Mouse (Mus musculus) CH12.LX (cell line): ENCODE measurements around the gene Neurl1a. TPM values are rescaled to one million over a fixed set of nuclear protein-coding genes. Genes with fewer than 3 reads are reported as not detected.

Experiments used
- DNase-seq: peaks from one replicate; pipeline ENCODE4 v3.0.0-alpha.2; 2013; ENCODE audit errors: extremely low read depth
- H3K27ac ChIP-seq: 2 replicates; pipeline ENCODE4 v1.5.1; 2012; ENCODE audit warnings: low read depth, mild to moderate bottlenecking, control low read depth, moderate library complexity; ENCODE audit not compliant: insufficient read depth
- H3K27me3 ChIP-seq: replicated peaks from 2 replicates; pipeline ENCODE3; 2012; ENCODE audit warnings: inconsistent platforms
- H3K36me3 ChIP-seq, 2 experiments: replicated peaks in 1 of 2; 2 replicates each; pipeline versions ENCODE3 to v1.6.1; 2012; ENCODE audit warnings: inconsistent platforms in 1 of 2, low read length in 1 of 2, mild to moderate bottlenecking in 1 of 2, mixed read lengths in 1 of 2, moderate library complexity in 1 of 2; ENCODE audit not compliant: control insufficient read depth in 1 of 2, insufficient read depth in 1 of 2
- H3K4me1 ChIP-seq, 2 experiments: 2 replicates each; pipeline ENCODE4 v1.6.1; 2012; ENCODE audit warnings: inconsistent platforms in 1 of 2, moderate library complexity in 1 of 2; ENCODE audit not compliant: insufficient read depth in 2 of 2, control insufficient read depth in 1 of 2
- H3K4me2 ChIP-seq: 2 replicates; pipeline ENCODE4 v1.6.1; 2012; ENCODE audit warnings: low read depth, mild to moderate bottlenecking, control low read depth; ENCODE audit not compliant: poor library complexity, insufficient read depth, severe bottlenecking
- H3K4me3 ChIP-seq, 3 experiments: fragments of 150-350 bp in 1 of 3; sonication (generic) in 1 of 3; replicated peaks in 1 of 3; 2 replicates each; pipeline versions ENCODE3 to v1.5.1; 2011 to 2012; ENCODE audit warnings: low read depth in 2 of 3, low read length in 2 of 3, mild to moderate bottlenecking in 2 of 3, moderate library complexity in 2 of 3, control low read depth in 1 of 3, improper control_type of control experiment in 1 of 3, inconsistent platforms in 1 of 3, mixed read lengths in 1 of 3; ENCODE audit not compliant: poor library complexity in 1 of 3
- H3K79me2 ChIP-seq: replicated peaks from 2 replicates; pipeline ENCODE4 v1.6.1; 2012; ENCODE audit warnings: mild to moderate bottlenecking, moderate library complexity; ENCODE audit not compliant: control insufficient read depth, poor library complexity, insufficient read depth, severe bottlenecking; ENCODE audit errors: extremely low read depth
- H3K9ac ChIP-seq: 2 replicates; pipeline ENCODE4 v1.6.1; 2012; ENCODE audit warnings: low read depth, mild to moderate bottlenecking, control low read depth, moderate library complexity; ENCODE audit not compliant: insufficient read depth
- H3K9me3 ChIP-seq: replicated peaks from 2 replicates; pipeline ENCODE3; 2012; ENCODE audit warnings: low read length, inconsistent platforms, mixed read lengths
- CHD1 ChIP-seq: IDR thresholded peaks from 2 replicates; pipeline ENCODE4 v1.6.1; 2012; ENCODE audit warnings: low read depth, low read length, improper control_type of control experiment, inconsistent platforms
- CTCF ChIP-seq, 2 experiments: IDR thresholded peaks in 1 of 2; conservative IDR thresholded peaks in 1 of 2; 2 replicates each; pipeline ENCODE4 v1.5.1; 2011 to 2012; ENCODE audit warnings: low read depth in 2 of 2, low read length in 2 of 2, improper control_type of control experiment in 1 of 2, inconsistent platforms in 1 of 2, mild to moderate bottlenecking in 1 of 2, moderate library complexity in 1 of 2
- E2F4 ChIP-seq: IDR thresholded peaks from 2 replicates; pipeline ENCODE4 v1.6.1; 2011; ENCODE audit warnings: low read depth, low read length, improper control_type of control experiment; ENCODE audit not compliant: insufficient replicate concordance
- EP300 ChIP-seq: IDR thresholded peaks from 2 replicates; pipeline ENCODE4 v1.6.1; 2011; ENCODE audit warnings: low read length, improper control_type of control experiment
- ETS1 ChIP-seq: conservative IDR thresholded peaks from 2 replicates; pipeline ENCODE4 v1.6.1; 2012; ENCODE audit warnings: low read depth, mild to moderate bottlenecking, inconsistent platforms, low read length, improper control_type of control experiment, moderate library complexity
- GABPA ChIP-seq: IDR thresholded peaks from 2 replicates; pipeline ENCODE4 v1.6.1; 2012; ENCODE audit warnings: low read depth, low read length, improper control_type of control experiment, inconsistent platforms; ENCODE audit not compliant: insufficient replicate concordance
- HCFC1 ChIP-seq: IDR thresholded peaks from 2 replicates; pipeline ENCODE4 v1.6.1; 2012; ENCODE audit warnings: low read depth, mild to moderate bottlenecking, inconsistent platforms, low read length, improper control_type of control experiment
- IRF4 ChIP-seq: IDR thresholded peaks from 2 replicates; pipeline ENCODE4 v1.6.1; 2014; ENCODE audit warnings: low read depth, mild to moderate bottlenecking, inconsistent platforms, low read length, improper control_type of control experiment
- JUND ChIP-seq: conservative IDR thresholded peaks from 2 replicates; pipeline ENCODE4 v1.6.1; 2011; ENCODE audit warnings: low read depth, low read length, improper control_type of control experiment
- MAFK ChIP-seq: IDR thresholded peaks from 2 replicates; pipeline ENCODE4 v1.6.1; 2011; ENCODE audit warnings: low read length, improper control_type of control experiment; ENCODE audit not compliant: insufficient replicate concordance
- MAX ChIP-seq: IDR thresholded peaks from 2 replicates; pipeline ENCODE4 v1.6.1; 2011; ENCODE audit warnings: low read length, improper control_type of control experiment
- MAZ ChIP-seq: IDR thresholded peaks from 2 replicates; pipeline ENCODE4 v1.6.1; 2012; ENCODE audit warnings: low read depth, mild to moderate bottlenecking, inconsistent platforms, low read length, improper control_type of control experiment, moderate library complexity
- MYC ChIP-seq: IDR thresholded peaks from 2 replicates; pipeline ENCODE4 v1.6.1; 2011; ENCODE audit warnings: low read depth, mild to moderate bottlenecking, improper control_type of control experiment, low read length
- NELFE ChIP-seq: IDR thresholded peaks from 2 replicates; pipeline ENCODE4 v1.6.1; 2011; ENCODE audit warnings: low read depth, low read length, improper control_type of control experiment
- NRF1 ChIP-seq: IDR thresholded peaks from 2 replicates; pipeline ENCODE4 v1.6.1; 2014; ENCODE audit warnings: low read depth, mild to moderate bottlenecking, inconsistent platforms, low read length, improper control_type of control experiment, moderate library complexity
- PAX5 ChIP-seq: IDR thresholded peaks from 2 replicates; pipeline ENCODE4 v1.6.1; 2012; ENCODE audit warnings: low read length, inconsistent platforms, mixed read lengths
- POLR2AphosphoS2 ChIP-seq: IDR thresholded peaks from 2 replicates; pipeline ENCODE4 v1.6.1; 2011; ENCODE audit warnings: low read depth, low read length, improper control_type of control experiment
- RCOR1 ChIP-seq: conservative IDR thresholded peaks from 2 replicates; pipeline ENCODE4 v1.6.1; 2012; ENCODE audit warnings: low read depth, mild to moderate bottlenecking, inconsistent platforms, low read length, improper control_type of control experiment
- SMC3 ChIP-seq: IDR thresholded peaks from 2 replicates; pipeline ENCODE4 v1.6.1; 2011; ENCODE audit warnings: low read depth, low read length, improper control_type of control experiment
- TBP ChIP-seq: conservative IDR thresholded peaks from 2 replicates; pipeline ENCODE4 v1.6.1; 2011; ENCODE audit warnings: low read depth, low read length, improper control_type of control experiment
- TCF12 ChIP-seq: IDR thresholded peaks from 2 replicates; pipeline ENCODE4 v1.6.1; 2014; ENCODE audit warnings: low read depth, mild to moderate bottlenecking, inconsistent platforms, low read length, improper control_type of control experiment
- UBTF ChIP-seq: IDR thresholded peaks from 2 replicates; pipeline ENCODE4 v1.6.1; 2012; ENCODE audit warnings: low read depth, mild to moderate bottlenecking, inconsistent platforms, low read length, improper control_type of control experiment, moderate library complexity
- USF1 ChIP-seq: IDR thresholded peaks from 2 replicates; pipeline ENCODE4 v1.6.1; 2014; ENCODE audit warnings: low read depth, mild to moderate bottlenecking, inconsistent platforms, low read length, improper control_type of control experiment
- USF2 ChIP-seq: conservative IDR thresholded peaks from 2 replicates; pipeline ENCODE4 v1.6.1; 2011; ENCODE audit warnings: low read depth, low read length, improper control_type of control experiment
- dilution Hi-C: fragments of 300-500 bp; cut with MboI; formaldehyde crosslinking; loops from 2 replicates; pipeline ENCODE4 v1.14.3; 2020; ENCODE audit warnings: low sequenced_read_pairs; ENCODE audit not compliant: extremely low pct_unique_long_range_greater_than_20kb, extremely low pct_ligation_motif_present
- in situ Hi-C: fragments of 300-500 bp; cut with MboI; formaldehyde crosslinking; loops from 3 replicates; pipeline ENCODE4 v1.14.3; 2019; ENCODE audit warnings: low sequenced_read_pairs, low pct_ligation_motif_present, low pct_unique_long_range_greater_than_20kb, mixed read lengths
- polyA plus RNA-seq: library from polyadenylated mRNA; unstranded; fragments of >175 nt; gene quantifications from 2 replicates; pipeline ENCODE4 v1.2.1, GENCODE M21; 2012; ENCODE audit warnings: low read depth; ENCODE audit not compliant: insufficient read length
- total RNA-seq, 2 experiments: library from RNA; depleted of rRNA; stranded (reverse); fragments of 300-350 nt in 1 of 2; fragments of >200 nt in 1 of 2; gene quantifications; 2 replicates each; pipeline ENCODE4 v1.2.3; 2012 to 2014

The Neurl1a gene
- total and polyA plus RNA-seq, 3 experiments = 0.05 to 0.13 TPM; not detected in 1

DNA sequence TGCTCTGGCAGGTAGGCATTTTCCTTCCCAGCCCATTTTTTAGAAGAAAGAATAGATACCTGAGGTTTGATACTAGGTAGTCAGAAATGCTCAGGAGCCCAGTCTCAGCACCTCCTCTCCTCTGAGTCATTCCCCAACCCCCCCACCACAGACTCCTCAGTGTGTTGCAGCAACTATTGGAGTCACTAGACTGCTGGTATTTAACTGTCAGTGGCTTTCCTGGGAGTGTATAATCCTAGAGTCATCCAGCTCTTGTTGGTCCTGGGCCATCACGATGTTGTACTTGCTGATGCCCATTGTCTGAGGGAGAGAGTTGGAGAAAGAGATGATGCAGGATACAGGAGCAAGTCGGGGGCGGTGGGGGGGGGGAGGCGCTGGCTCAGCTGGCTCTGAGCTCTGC, 42.4 kb downstream of the Neurl1a start:
- peaks cover 20 to 40% of the 10 kb centered on the region in 2 experiments for H3K4me1 ChIP-seq
- no peak overlapping the region for H3K9ac ChIP-seq
- no peaks in the 10 kb centered on the region for H3K79me2 ChIP-seq
- no peak overlapping the region for H3K27ac ChIP-seq
- dilution Hi-C loops (no loop called here), in situ Hi-C loops (no loop called here)
- no peaks in the 10 kb centered on the region for H3K36me3 ChIP-seq
- DNase-seq = no peak
- H3K4me2 ChIP-seq = no peak overlapping the region
- H3K9me3 ChIP-seq = no peaks in the 10 kb centered on the region
- H3K4me3 ChIP-seq = no peak overlapping the region
- no peak for TF ChIP-seq TBP
- H3K27me3 ChIP-seq = no peaks in the 10 kb centered on the region

DNA sequence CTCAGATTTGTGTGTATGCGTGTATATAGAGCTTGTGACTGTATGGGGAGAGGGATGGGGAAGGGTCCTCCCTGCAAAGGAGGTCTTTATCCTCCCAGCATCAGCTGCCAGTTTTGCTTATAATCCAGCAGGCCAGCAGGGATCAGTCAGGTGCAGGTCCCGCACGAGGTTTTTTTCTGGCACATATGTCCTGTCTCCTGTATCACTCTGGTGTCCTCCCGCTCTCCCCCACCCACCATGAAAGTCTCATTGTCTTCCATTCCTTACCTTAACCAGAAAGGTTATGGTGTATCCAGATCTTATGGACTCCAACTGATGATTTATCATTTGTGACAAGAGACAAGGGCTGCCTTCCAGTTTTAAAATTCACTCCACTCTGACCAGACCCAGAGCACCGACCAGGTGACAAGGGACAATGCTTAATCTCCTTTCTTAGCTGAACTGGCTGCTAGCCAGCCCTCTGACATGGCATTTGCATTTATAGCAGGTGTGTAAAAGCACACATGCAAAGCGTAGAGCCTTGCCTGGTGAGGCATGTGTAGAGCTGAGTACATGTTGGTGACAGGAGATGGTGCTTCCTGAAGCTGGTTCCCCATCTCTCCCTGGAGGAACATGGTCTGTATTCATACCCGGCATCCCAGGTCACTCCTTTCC, 43.0 kb downstream of the Neurl1a start:
- dilution Hi-C loops = no loop called here
- no peaks in the 10 kb centered on the region for H3K79me2 ChIP-seq
- TF ChIP-seq MAX (no peak), HCFC1 (no peak), EP300 (no peak), CTCF (conservative IDR thresholded peaks at IDR 0.05 in 1 of 2, IDR thresholded peaks at IDR 0.05 in 1 of 2; ENCODE audit: low read depth in 2 of 2, low read length in 2 of 2) (no peak), RCOR1 (no peak), ETS1 (no peak), MAFK (no peak), UBTF (no peak), IRF4 (no peak), SMC3 (no peak), CHD1 (no peak), JUND (no peak)
- H3K4me3 ChIP-seq = no peak overlapping the region
- no peaks in the 10 kb centered on the region for H3K9me3 ChIP-seq
- no peaks in the 10 kb centered on the region for H3K36me3 ChIP-seq
- DNase-seq = peak; percentile 12
- no peaks in the 10 kb centered on the region for H3K27me3 ChIP-seq
- no peak overlapping the region for H3K4me2 ChIP-seq
- in situ Hi-C loops = no loop called here
- H3K27ac ChIP-seq = no peak overlapping the region
- H3K4me1 ChIP-seq = peaks cover 20 to 40% of the 10 kb centered on the region in 2 experiments
- H3K9ac ChIP-seq = no peak overlapping the region

DNA sequence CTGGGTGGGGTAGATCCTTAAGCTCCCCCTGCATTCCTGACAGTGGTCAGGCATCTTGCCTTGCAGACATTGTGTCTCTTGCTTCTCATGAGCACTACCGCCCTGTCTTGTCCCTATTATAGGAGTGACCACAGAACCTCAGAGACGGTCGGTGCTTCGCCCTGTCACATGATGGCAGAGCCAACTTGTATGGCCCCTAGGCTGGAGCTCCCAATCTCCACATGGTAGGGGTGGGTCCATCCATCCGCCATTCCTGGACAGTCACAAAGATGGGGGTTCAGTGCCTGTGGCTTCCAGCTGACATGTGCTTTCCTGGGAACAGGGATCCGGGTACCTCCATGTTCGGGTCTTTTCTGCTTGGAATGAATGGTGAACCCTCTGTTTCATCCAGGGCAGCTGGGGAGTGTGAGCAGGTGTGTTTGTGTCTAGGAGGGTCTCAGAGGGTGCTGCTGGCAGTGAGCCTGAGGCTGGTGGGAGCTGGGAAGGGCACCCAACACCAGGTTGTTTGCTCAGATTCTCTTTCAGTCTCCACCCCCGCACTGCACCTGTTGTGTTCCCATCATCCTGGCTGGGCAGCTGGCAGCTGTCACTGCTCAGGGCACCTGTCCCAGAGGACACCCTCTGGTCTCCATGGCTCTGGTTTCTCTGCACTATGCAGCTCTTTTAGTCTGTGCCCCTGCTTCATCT, 43.7 kb downstream of the Neurl1a start:
- no peaks in the 10 kb centered on the region for H3K36me3 ChIP-seq
- H3K4me1 ChIP-seq = peaks cover 20 to 40% of the 10 kb centered on the region in 2 experiments
- no peak for DNase-seq
- H3K9ac ChIP-seq = no peak overlapping the region
- no peak overlapping the region for H3K27ac ChIP-seq
- dilution Hi-C loops (no loop called here), in situ Hi-C loops (no loop called here)
- H3K4me2 ChIP-seq = no peak overlapping the region
- no peak for TF ChIP-seq MAFK
- TF ChIP-seq CHD1 = no peak
- TF ChIP-seq GABPA = no peak
- no peak for TF ChIP-seq POLR2AphosphoS2
- no peak for TF ChIP-seq MYC
- TF ChIP-seq HCFC1 = no peak
- no peak for TF ChIP-seq TCF12
- no peak for TF ChIP-seq PAX5
- TF ChIP-seq USF2 = no peak
- TF ChIP-seq UBTF = no peak
- no peak for TF ChIP-seq USF1
- no peak for TF ChIP-seq E2F4
- no peak for TF ChIP-seq NRF1
- TF ChIP-seq MAZ = no peak
- no peak for TF ChIP-seq SMC3
- no peak for TF ChIP-seq NELFE
- H3K4me3 ChIP-seq = no peak overlapping the region
- H3K79me2 ChIP-seq = no peaks in the 10 kb centered on the region
- no peaks in the 10 kb centered on the region for H3K9me3 ChIP-seq
- H3K27me3 ChIP-seq = no peaks in the 10 kb centered on the region
